22 mouse cellular contexts compared by ENCODE assay signal in genomic region chr6:137060595-137060994, GRCm38 (mm10).
DNase-seq lines count a peak whose midpoint lies in the region; ATAC-seq and TF ChIP-seq lines count a peak whose summit lies in the region.
"Had no signal": no experiment of that assay in that cellular context is flagged by ENCODE, and none has a peak within 500 bp of the region (broad histone marks: within the 10 kb centered on the region; RNA-seq: fewer than 3 reads in every experiment).

No protein-coding gene starts in this region.

- no peak overlapping the region for H3K4me2 ChIP-seq in hindbrain, embryonic 11.5 days (replicated peaks; ENCODE audit: low read depth, low read length)
- H3K4me2 ChIP-seq in hindbrain, embryonic 14.5 days (replicated peaks), result no peak overlapping the region
- no peak overlapping the region for H3K4me2 ChIP-seq in liver, postnatal 0 days (ENCODE audit: low read depth, low read length)
- H3K4me2 ChIP-seq: embryonic facial prominence, embryonic 13.5 days; embryonic facial prominence, embryonic 15.5 days; forebrain, embryonic 12.5 days had no signal

- H3K9ac ChIP-seq in hindbrain, embryonic 11.5 days (ENCODE audit: low read depth, low read length), result no peak overlapping the region
- no peak overlapping the region for H3K9ac ChIP-seq in hindbrain, embryonic 14.5 days
- no peak overlapping the region for H3K9ac ChIP-seq in liver, postnatal 0 days (replicated peaks)
- H3K9ac ChIP-seq: embryonic facial prominence, embryonic 13.5 days; embryonic facial prominence, embryonic 15.5 days; forebrain, embryonic 12.5 days had no signal

- no peaks in the 10 kb centered on the region for H3K27me3 ChIP-seq in heart, embryonic 10.5 days (ENCODE audit: insufficient read depth, poor library complexity, severe bottlenecking)
- H3K27me3 ChIP-seq in hindbrain, embryonic 11.5 days (ENCODE audit: control insufficient read depth, insufficient read depth, low read length), result no peaks in the 10 kb centered on the region
- H3K27me3 ChIP-seq in hindbrain, embryonic 14.5 days (ENCODE audit: control insufficient read depth, insufficient read depth, low read length), result no peaks in the 10 kb centered on the region
- no peaks in the 10 kb centered on the region for H3K27me3 ChIP-seq in liver, postnatal 0 days (ENCODE audit: insufficient read depth, low read length)
- H3K27me3 ChIP-seq: embryonic facial prominence, embryonic 13.5 days; embryonic facial prominence, embryonic 15.5 days; forebrain, embryonic 12.5 days had no signal

- TF ChIP-seq CTCF in liver, postnatal 0 days (IDR thresholded peaks at IDR 0.05; ENCODE audit: low read depth), result no peak

- 69% methylated on average over 5 of the region's 5 CpGs for WGBS in heart, embryonic 10.5 days
- 46% methylated on average over 5 of the region's 5 CpGs for WGBS in hindbrain, embryonic 11.5 days
- WGBS in hindbrain, embryonic 14.5 days, result 45% methylated on average over 5 of the region's 5 CpGs
- 65% methylated on average over 5 of the region's 5 CpGs for WGBS in liver, postnatal 0 days (ENCODE audit: insufficient replicate concordance)

- no peak overlapping the region for H3K27ac ChIP-seq in heart, embryonic 10.5 days
- H3K27ac ChIP-seq in hindbrain, embryonic 11.5 days (ENCODE audit: low read depth, low read length), result no peak overlapping the region
- H3K27ac ChIP-seq in hindbrain, embryonic 14.5 days, result no peak overlapping the region
- H3K27ac ChIP-seq in liver, postnatal 0 days (ENCODE audit: low read depth), result no peak overlapping the region
- H3K27ac ChIP-seq: embryonic facial prominence, embryonic 15.5 days; forebrain, embryonic 10.5 days; forebrain, embryonic 12.5 days had no signal

- ATAC-seq in hindbrain, embryonic 11.5 days (ENCODE audit: low FRiP score), result peak; percentile 57; the same call in 1 of the 2 replicates
- no peak for ATAC-seq in hindbrain, embryonic 14.5 days (ENCODE audit: low FRiP score)
- no peak for ATAC-seq in liver, postnatal 0 days
- ATAC-seq: forebrain, embryonic 14.5 days had no signal

- TF ChIP-seq EP300 in liver, postnatal 0 days (IDR thresholded peaks at IDR 0.05; ENCODE audit: low read depth), result no peak

- DNase-seq in heart, embryonic 10.5 days (ENCODE audit: low spot score), result peak; percentile 61
- DNase-seq in heart, postnatal 10 days, result no peak
- peak; percentile 20 for DNase-seq in hindbrain, embryonic 11.5 days (ENCODE audit: low spot score)
- DNase-seq in hindbrain, embryonic 14.5 days (ENCODE audit: low spot score), result no peak
- DNase-seq in liver, postnatal 0 days, result peak; percentile 5
- no peak for DNase-seq in liver
- DNase-seq: adrenal gland, adult 2 months; adrenal gland, postnatal 10 days; adrenal gland, postnatal 25 days; cerebellum, adult 11 months; cerebellum, adult 18-20 months; cerebellum, adult 8-10 months; cerebellum, adult 9-11 months; cerebellum, postnatal 14 days; cerebellum, postnatal 36 days; embryo, embryonic 11 days had no signal

- no peaks in the 10 kb centered on the region for H3K36me3 ChIP-seq in heart, embryonic 10.5 days
- H3K36me3 ChIP-seq in hindbrain, embryonic 11.5 days (ENCODE audit: control insufficient read depth, insufficient read depth, low read length), result no peaks in the 10 kb centered on the region
- H3K36me3 ChIP-seq in hindbrain, embryonic 14.5 days (replicated peaks; ENCODE audit: control insufficient read depth, insufficient read depth), result no peaks in the 10 kb centered on the region
- H3K36me3 ChIP-seq in liver, postnatal 0 days (replicated peaks; ENCODE audit: insufficient read depth, low read length), result no peaks in the 10 kb centered on the region
- H3K36me3 ChIP-seq: forebrain, embryonic 10.5 days; forebrain, embryonic 12.5 days had no signal

- no peaks in the 10 kb centered on the region for H3K9me3 ChIP-seq in heart, embryonic 10.5 days
- no peaks in the 10 kb centered on the region for H3K9me3 ChIP-seq in hindbrain, embryonic 11.5 days (ENCODE audit: control insufficient read depth, low read length)
- no peaks in the 10 kb centered on the region for H3K9me3 ChIP-seq in hindbrain, embryonic 14.5 days (ENCODE audit: control insufficient read depth, low read length)
- H3K9me3 ChIP-seq in liver, postnatal 0 days (ENCODE audit: low read length), result no peaks in the 10 kb centered on the region
- H3K9me3 ChIP-seq: embryonic facial prominence, embryonic 13.5 days; embryonic facial prominence, embryonic 15.5 days; forebrain, embryonic 10.5 days; forebrain, embryonic 12.5 days had no signal

- H3K4me3 ChIP-seq in heart, embryonic 10.5 days, result no peak overlapping the region
- no peak overlapping the region for H3K4me3 ChIP-seq in hindbrain, embryonic 11.5 days (ENCODE audit: low read depth, low read length)
- H3K4me3 ChIP-seq in hindbrain, embryonic 14.5 days (replicated peaks; ENCODE audit: low read length), result no peak overlapping the region
- no peak overlapping the region for H3K4me3 ChIP-seq in liver, postnatal 0 days (ENCODE audit: low read depth, low read length)
- H3K4me3 ChIP-seq: embryonic facial prominence, embryonic 13.5 days; embryonic facial prominence, embryonic 15.5 days; erythroblast, embryonic 14.5 days; forebrain, embryonic 10.5 days; forebrain, embryonic 12.5 days had no signal

- intact Hi-C loops in heart, postnatal 10 days (cut with DNase I), result no loop called here

- peaks cover 12% of the 10 kb centered on the region for H3K4me1 ChIP-seq in heart, embryonic 10.5 days
- no peaks in the 10 kb centered on the region for H3K4me1 ChIP-seq in hindbrain, embryonic 11.5 days (replicated peaks; ENCODE audit: control insufficient read depth, insufficient read depth, low read length)
- peaks cover 11% of the 10 kb centered on the region for H3K4me1 ChIP-seq in hindbrain, embryonic 14.5 days (replicated peaks; ENCODE audit: control insufficient read depth, insufficient read depth, low read length)
- no peaks in the 10 kb centered on the region for H3K4me1 ChIP-seq in liver, postnatal 0 days (ENCODE audit: insufficient read depth)

Comparison
In these comparisons a context has a peak if more than half of its experiments do, and no peak if none do; other contexts are left out.
1. DNase-seq: peak in heart, embryonic 10.5 days (single experiment), hindbrain, embryonic 11.5 days (single experiment) and liver, postnatal 0 days (single experiment); none in heart, postnatal 10 days (0 of 2), hindbrain, embryonic 14.5 days (single experiment) and liver (single experiment).